Mouse (Mus musculus) heart, adult 2 months (tissue): Measurements from ENCODE around the gene Fhl3. TPM values are rescaled to one million over a fixed set of nuclear protein-coding genes. Genes with fewer than 3 reads are reported as not detected.

Experiments used
- DNase-seq, 2 experiments: peaks; one replicate each; pipeline ENCODE4 v3.0.0; 2021
- H3K27ac ChIP-seq: fragments of 200-600 bp; 2 replicates; pipeline ENCODE4 v1.8.1; 2022
- H3K27me3 ChIP-seq: fragments of 200-500 bp; 2 replicates; pipeline ENCODE4 v1.6.1; 2012; ENCODE audit warnings: mild to moderate bottlenecking, low read length, inconsistent platforms, mixed read lengths; ENCODE audit not compliant: control insufficient read depth, insufficient read depth
- H3K36me3 ChIP-seq: fragments of 200-500 bp; 2 replicates; pipeline ENCODE4 v1.6.1; 2012; ENCODE audit warnings: low read length, inconsistent platforms; ENCODE audit not compliant: control insufficient read depth, insufficient read depth
- H3K4me1 ChIP-seq: fragments of 200-500 bp; 2 replicates; pipeline ENCODE4 v1.6.1; 2011; ENCODE audit warnings: low read length; ENCODE audit not compliant: control insufficient read depth, insufficient read depth
- H3K4me3 ChIP-seq: fragments of 200-600 bp; 2 replicates; pipeline ENCODE4 v1.8.1; 2022
- H3K79me2 ChIP-seq: fragments of 200-500 bp; replicated peaks from 2 replicates; pipeline ENCODE4 v1.6.1; 2012; ENCODE audit warnings: mild to moderate bottlenecking, inconsistent platforms, low read length, moderate library complexity, mixed read lengths; ENCODE audit not compliant: control insufficient read depth, insufficient read depth
- H3K9ac ChIP-seq: fragments of 200-500 bp; 2 replicates; pipeline ENCODE4 v1.6.1; 2012; ENCODE audit warnings: low read depth, mild to moderate bottlenecking, control low read depth, inconsistent platforms, low read length, mixed read lengths
- CTCF ChIP-seq: fragments of 200-600 bp; IDR thresholded peaks from 2 replicates; pipeline ENCODE4 v1.8.1; 2022; ENCODE audit warnings: antibody characterized with exemption, mild to moderate bottlenecking, moderate library complexity
- EP300 ChIP-seq: fragments of 200-500 bp; IDR thresholded peaks from 2 replicates; pipeline ENCODE4 v1.6.1; 2011; ENCODE audit warnings: low read depth, low read length, control low read depth; ENCODE audit not compliant: insufficient read depth
- POLR2A ChIP-seq: fragments of 200-500 bp; IDR thresholded peaks from 2 replicates; pipeline ENCODE4 v1.6.1; 2011; ENCODE audit warnings: mild to moderate bottlenecking, low read depth, low read length, control low read depth; ENCODE audit not compliant: insufficient read depth
- WGBS: fragments of 180-500 bp; shearing (Covaris S2); methylation state at CpG from one replicate; pipeline ENCODE4 v1.1.7; 2018; 5-methylcytosine and 5-hydroxymethylcytosine counted together
- intact Hi-C: fragments of 180-260 bp; cut with DNase I; formaldehyde crosslinking; loops from one replicate; pipeline ENCODE4 v1.15.1; 2025
- polyA plus RNA-seq: library from polyadenylated mRNA; depleted of rRNA; stranded (reverse); fragments of >200 nt; gene quantifications from 2 replicates; pipeline ENCODE4 v1.2.3, GENCODE M21; 2012
- total RNA-seq, 2 experiments: library from RNA; stranded (reverse); gene quantifications; 2 replicates each; pipeline ENCODE4 v1.2.3; 2021

Fhl3 gene
- total and polyA plus RNA-seq, 3 experiments: 7.8 to 17.9 (median 11.5) TPM

- Histone ChIP-seq H3K27ac (no peak overlapping the region), H3K27me3 (no peaks in the 10 kb centered on the region), H3K9ac (no peak overlapping the region), H3K4me3 (no peak overlapping the region), H3K79me2 (no peaks in the 10 kb centered on the region), H3K36me3 (no peaks in the 10 kb centered on the region), H3K4me1 (peaks cover 2% of the 10 kb centered on the region; the same call in 1 of the 2 replicates)
- WGBS: 25% methylated on average over 1 of the region's 1 CpGs
- intact Hi-C loops: no loop called here
- TF ChIP-seq POLR2A: no peak
- TF ChIP-seq CTCF: no peak
- no peak for TF ChIP-seq EP300
- DNase-seq: no peak
Measured at GRCm38 (mm10) chr4:124738783-124739182, 38.3 kb downstream of the Fhl3 start.

DNA sequence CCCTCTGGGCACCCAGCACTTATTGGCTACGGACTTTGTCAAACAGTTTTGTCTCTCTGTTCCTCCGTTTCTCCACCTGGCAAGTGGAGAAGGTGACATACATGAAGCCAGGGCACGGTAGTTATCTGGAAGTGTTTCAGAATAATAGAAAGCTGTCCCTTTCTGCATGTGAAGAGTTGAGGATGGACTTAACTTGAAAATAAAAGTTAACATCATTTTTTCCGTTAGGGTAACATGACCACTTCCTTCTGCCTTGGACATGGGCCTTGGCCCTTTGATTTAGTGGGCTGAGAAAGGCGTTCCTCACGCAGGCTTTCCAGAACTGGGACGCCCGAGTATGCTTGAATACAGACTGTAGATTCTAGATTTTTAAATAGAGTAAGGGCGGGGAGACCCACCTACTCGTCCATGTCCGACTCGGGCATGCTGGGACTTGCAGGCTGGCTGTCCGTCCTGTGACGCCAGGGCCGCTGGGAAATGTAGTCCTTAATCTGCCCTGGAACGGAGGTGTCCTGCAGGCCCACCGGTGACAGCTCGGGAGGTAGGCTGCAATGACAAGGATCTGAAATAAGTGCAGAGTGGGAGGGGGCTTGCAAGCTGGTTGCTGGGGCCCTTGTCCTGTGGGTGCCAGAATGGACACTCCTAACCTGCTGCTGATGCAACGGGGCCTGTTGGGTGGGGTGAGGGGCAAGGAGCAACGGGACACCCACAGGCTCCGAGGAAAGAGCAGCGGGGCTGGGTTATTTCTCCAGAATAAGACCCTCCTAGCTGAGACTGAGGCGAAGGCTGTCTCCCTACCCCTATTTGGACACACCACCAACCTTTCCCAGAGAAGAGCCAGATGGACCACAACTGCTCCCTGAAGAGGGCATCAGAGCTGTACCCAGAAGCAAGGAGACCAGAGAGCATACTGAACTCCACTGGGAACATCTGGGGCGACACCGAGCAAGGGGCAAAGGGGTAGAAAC lies 41.2 kb downstream of the Fhl3 start, which contains the start of gene Inpp5b:
Gene Inpp5b (plus strand): TSS at position 475 of the 968 bp plus-strand sequence.
- DNase-seq: peak; percentile 87 to 89
- peak within 1 kb of the TSS; percentile 70 for H3K27ac ChIP-seq
- peak within 1 kb of the TSS; percentile 52 for H3K4me3 ChIP-seq
- H3K4me1 ChIP-seq: peaks cover 2% of the 10 kb centered on the region; the same call in 1 of the 2 replicates
- no peaks in the 10 kb centered on the region for H3K27me3 ChIP-seq
- TF ChIP-seq EP300: no peak
- TF ChIP-seq CTCF: 0 out of 2 replicates have a peak, but pooled peaks have one; percentile 7
- peak; percentile 70 for TF ChIP-seq POLR2A
- intact Hi-C loops: loop anchor here (2.0 to 5.0 kb wide), 2 partner anchors 49 to 106 kb away; partner anchors contain the start of gene Utp11
- H3K9ac ChIP-seq: peak within 1 kb of the TSS; percentile 88
- H3K36me3 ChIP-seq: no peaks in the 10 kb centered on the region
- 6% methylated on average over 25 of the region's 25 CpGs for WGBS
- H3K79me2 ChIP-seq: no peaks in the 10 kb centered on the region

DNA sequence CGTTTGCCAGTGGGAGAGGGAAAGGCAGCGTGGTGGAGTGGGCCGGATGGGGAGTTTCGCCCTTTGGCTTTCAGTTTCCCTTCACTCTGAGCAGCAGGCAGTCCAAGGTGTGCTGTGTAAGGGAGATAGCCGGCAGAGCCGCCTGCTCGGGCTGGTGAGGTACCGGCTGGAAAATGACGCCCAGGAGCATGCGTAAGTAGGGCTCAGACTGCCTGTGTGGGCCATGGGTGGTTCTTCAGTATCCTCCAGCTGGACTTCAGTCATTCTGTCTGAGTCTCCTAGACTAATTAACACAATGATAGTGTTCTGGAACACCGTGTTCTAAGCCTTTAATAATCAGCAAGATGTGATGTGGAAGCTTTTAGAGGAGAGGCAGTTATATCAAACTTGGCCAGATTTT lies 42.3 kb downstream of the Fhl3 start:
- no peaks in the 10 kb centered on the region for H3K27me3 ChIP-seq
- H3K36me3 ChIP-seq: no peaks in the 10 kb centered on the region
- H3K4me1 ChIP-seq: peaks cover 2% of the 10 kb centered on the region; the same call in 1 of the 2 replicates
- TF ChIP-seq CTCF (no peak), EP300 (no peak), POLR2A (no peak)
- DNase-seq: no peak
- no peak overlapping the region for H3K27ac ChIP-seq
- H3K4me3 ChIP-seq: no peak overlapping the region
- no peaks in the 10 kb centered on the region for H3K79me2 ChIP-seq
- no peak overlapping the region for H3K9ac ChIP-seq
- 81% methylated on average over 11 of the region's 11 CpGs for WGBS
- intact Hi-C loops: loop anchor here (5.0 kb wide), 1 partner anchor 104 kb away; no protein-coding TSS in a partner anchor

GRCm38 (mm10) chr4:124746577-124746976 lies 46.1 kb downstream of the Fhl3 start:
- DNase-seq: no peak
- H3K4me1 ChIP-seq: peaks cover 2% of the 10 kb centered on the region; the same call in 1 of the 2 replicates
- H3K79me2 ChIP-seq: no peaks in the 10 kb centered on the region
- TF ChIP-seq EP300: no peak
- TF ChIP-seq CTCF: no peak
- TF ChIP-seq POLR2A: no peak
- intact Hi-C loops: no loop called here
- H3K27ac ChIP-seq: no peak overlapping the region
- no peak overlapping the region for H3K9ac ChIP-seq
- 85% methylated on average over 7 of the region's 7 CpGs for WGBS
- H3K36me3 ChIP-seq: no peaks in the 10 kb centered on the region
- H3K27me3 ChIP-seq: no peaks in the 10 kb centered on the region
- no peak overlapping the region for H3K4me3 ChIP-seq

- Histone ChIP-seq H3K36me3 (no peaks in the 10 kb centered on the region), H3K9ac (no peak overlapping the region), H3K4me3 (no peak overlapping the region), H3K4me1 (peaks cover 6% of the 10 kb centered on the region), H3K27ac (no peak overlapping the region), H3K79me2 (no peaks in the 10 kb centered on the region), H3K27me3 (no peaks in the 10 kb centered on the region)
- TF ChIP-seq EP300 (no peak), POLR2A (no peak), CTCF (no peak)
- intact Hi-C loops: no loop called here
- 80% methylated on average over 4 of the region's 4 CpGs for WGBS
- no peak for DNase-seq
Measured at GRCm38 (mm10) chr4:124747851-124748250, 47.4 kb downstream of the Fhl3 start.
